In the genomic region with DNA sequence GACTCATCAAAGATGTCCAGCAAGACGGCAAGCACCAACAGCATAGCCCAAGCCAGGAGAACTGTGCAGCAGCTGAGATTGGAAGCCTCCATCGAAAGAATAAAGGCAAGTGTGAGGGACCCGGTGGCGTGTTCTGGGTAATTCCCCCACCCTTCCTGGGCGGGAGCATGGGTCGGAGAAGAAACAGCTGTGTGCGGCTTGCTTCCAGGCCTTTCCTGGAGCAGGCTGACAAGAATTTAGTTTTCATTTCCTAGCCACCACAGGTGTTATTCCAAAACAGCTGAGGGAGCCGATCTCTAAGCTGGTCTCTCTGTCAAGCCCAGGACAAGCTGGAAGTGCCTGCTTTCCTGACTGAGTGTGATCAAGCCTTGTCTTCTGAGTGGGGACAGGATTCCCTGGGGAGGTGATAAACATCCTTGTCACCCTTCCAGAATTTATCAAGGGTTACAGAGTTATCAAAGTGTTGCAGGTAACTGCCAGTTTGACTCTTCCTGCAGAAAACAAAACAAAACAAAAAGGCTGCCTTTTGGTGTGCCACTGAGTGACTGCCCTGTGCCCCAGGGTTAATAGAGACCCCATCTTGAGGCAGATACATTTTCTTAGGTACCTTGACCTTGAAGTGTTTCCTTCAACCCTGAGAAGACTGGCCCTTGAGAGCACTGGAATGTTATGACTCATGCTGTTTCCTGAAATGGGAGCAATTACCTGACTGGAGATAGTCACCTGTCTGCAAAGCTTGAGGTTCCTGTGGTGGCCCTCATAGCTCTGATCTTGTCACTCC, we compare ENCODE assay signal across 13 mouse cellular contexts. TPM values are rescaled to one million over a fixed set of nuclear protein-coding genes. Genes with fewer than 3 reads are reported as not detected.
A peak's percentile ranks its signal among the peaks of the same experiment; 100 is the strongest.
DNase-seq lines count a peak whose midpoint lies in the region; ATAC-seq and TF ChIP-seq lines count a peak whose summit lies in the region.
"Had no signal": no experiment of that assay in that cellular context is flagged by ENCODE, and none has a peak within 500 bp of the region (broad histone marks: within the 10 kb centered on the region; RNA-seq: fewer than 3 reads in every experiment).

No protein-coding gene starts in this region.

- TF ChIP-seq CTCF in intestine, postnatal 0 days (IDR thresholded peaks at IDR 0.05; ENCODE audit: low read depth): no peak
- no peak for TF ChIP-seq CTCF in hindbrain, postnatal 0 days (IDR thresholded peaks at IDR 0.05; ENCODE audit: low read depth)

- peaks cover 24% of the 10 kb centered on the region for H3K36me3 ChIP-seq in intestine, postnatal 0 days (ENCODE audit: control insufficient read depth, insufficient read depth)
- no peaks in the 10 kb centered on the region for H3K36me3 ChIP-seq in hindbrain, embryonic 13.5 days
- H3K36me3 ChIP-seq in hindbrain, postnatal 0 days (ENCODE audit: insufficient read depth, low read length): no peaks in the 10 kb centered on the region
- H3K36me3 ChIP-seq: forebrain, embryonic 15.5 days; midbrain, embryonic 12.5 days; neural tube, embryonic 12.5 days had no signal

- H3K9me3 ChIP-seq in intestine, postnatal 0 days (ENCODE audit: control insufficient read depth): no peaks in the 10 kb centered on the region
- no peaks in the 10 kb centered on the region for H3K9me3 ChIP-seq in hindbrain, embryonic 13.5 days
- no peaks in the 10 kb centered on the region for H3K9me3 ChIP-seq in hindbrain, postnatal 0 days (ENCODE audit: low read length)
- H3K9me3 ChIP-seq: forebrain, embryonic 15.5 days; midbrain, embryonic 12.5 days; neural tube, embryonic 12.5 days had no signal

- H3K4me2 ChIP-seq in intestine, postnatal 0 days (replicated peaks; ENCODE audit: low read depth): no peak overlapping the region
- no peak overlapping the region for H3K4me2 ChIP-seq in hindbrain, embryonic 13.5 days
- no peak overlapping the region for H3K4me2 ChIP-seq in hindbrain, postnatal 0 days (ENCODE audit: low read depth, low read length)
- H3K4me2 ChIP-seq: forebrain, embryonic 15.5 days; midbrain, embryonic 12.5 days; neural tube, embryonic 12.5 days had no signal

- DNase-seq in kidney, postnatal 25 days: peak; percentile 44 to 62
- no peak for DNase-seq in kidney, adult 8-10 months
- peak; percentile 48 for DNase-seq in gastrocnemius, postnatal 25 days
- peak; percentile 38 to 59 for DNase-seq in lung, postnatal 4 days
- no peak for DNase-seq in adrenal gland, postnatal 25 days
- no peak for DNase-seq in hindbrain, postnatal 0 days (ENCODE audit: low spot score)
- DNase-seq: cerebellum, adult 18-20 months; right cerebral cortex, adult 18-20 months had no signal

- no peak overlapping the region for H3K4me3 ChIP-seq in intestine, postnatal 0 days (ENCODE audit: low read depth, low read length)
- H3K4me3 ChIP-seq in hindbrain, embryonic 13.5 days: no peak overlapping the region
- H3K4me3 ChIP-seq in hindbrain, postnatal 0 days (ENCODE audit: low read length): no peak overlapping the region
- H3K4me3 ChIP-seq: forebrain, embryonic 15.5 days; midbrain, embryonic 12.5 days; neural tube, embryonic 12.5 days had no signal

- 51% methylated on average over 8 of the region's 8 CpGs for WGBS in intestine, postnatal 0 days
- 84% methylated on average over 8 of the region's 8 CpGs for WGBS in hindbrain, embryonic 13.5 days
- WGBS in hindbrain, postnatal 0 days: 75% methylated on average over 8 of the region's 8 CpGs

- peaks cover 20% of the 10 kb centered on the region for H3K4me1 ChIP-seq in intestine, postnatal 0 days (replicated peaks; ENCODE audit: control insufficient read depth, insufficient read depth, low read length)
- H3K4me1 ChIP-seq in hindbrain, embryonic 13.5 days (replicated peaks): no peaks in the 10 kb centered on the region
- no peaks in the 10 kb centered on the region for H3K4me1 ChIP-seq in hindbrain, postnatal 0 days (ENCODE audit: insufficient read depth, low read length)
- H3K4me1 ChIP-seq: forebrain, embryonic 15.5 days; midbrain, embryonic 12.5 days; neural tube, embryonic 12.5 days had no signal

- ATAC-seq in intestine, postnatal 0 days: no peak
- ATAC-seq in hindbrain, embryonic 13.5 days (ENCODE audit: low FRiP score): no peak
- no peak for ATAC-seq in hindbrain, postnatal 0 days
- ATAC-seq: forebrain, embryonic 15.5 days had no signal

- no peak overlapping the region for H3K9ac ChIP-seq in intestine, postnatal 0 days (ENCODE audit: low read depth, low read length)
- no peak overlapping the region for H3K9ac ChIP-seq in hindbrain, embryonic 13.5 days
- H3K9ac ChIP-seq in hindbrain, postnatal 0 days (replicated peaks; ENCODE audit: low read length): no peak overlapping the region
- H3K9ac ChIP-seq: forebrain, embryonic 15.5 days; midbrain, embryonic 12.5 days; neural tube, embryonic 12.5 days had no signal

- H3K27ac ChIP-seq in intestine, postnatal 0 days (ENCODE audit: low read depth, low read length): peak overlapping the region; percentile 86; the same call in 1 of the 2 replicates
- H3K27ac ChIP-seq in hindbrain, embryonic 13.5 days: no peak overlapping the region
- H3K27ac ChIP-seq in hindbrain, postnatal 0 days: no peak overlapping the region
- H3K27ac ChIP-seq: forebrain, embryonic 15.5 days; midbrain, embryonic 12.5 days; neural tube, embryonic 12.5 days had no signal

- no peaks in the 10 kb centered on the region for H3K27me3 ChIP-seq in intestine, postnatal 0 days (replicated peaks; ENCODE audit: control insufficient read depth, insufficient read depth, low read length)
- H3K27me3 ChIP-seq in hindbrain, embryonic 13.5 days: no peaks in the 10 kb centered on the region
- no peaks in the 10 kb centered on the region for H3K27me3 ChIP-seq in hindbrain, postnatal 0 days (ENCODE audit: insufficient read depth, low read length)
- H3K27me3 ChIP-seq: forebrain, embryonic 15.5 days; midbrain, embryonic 12.5 days; neural tube, embryonic 12.5 days had no signal

RNA-seq across cellular contexts. Expression of gene Gadd45a, which starts 21.3 kb away (rescaled TPM):
- 10 to 100 TPM; 32.5 to 36.8 TPM for total RNA-seq in gastrocnemius, postnatal 25 days (2021)
- polyA plus RNA-seq in intestine, postnatal 0 days (2015; fragmentation: Nextera tagmentation; extraction: Ambion mirVana): 68.1 and 74.0 TPM in 2 replicates
- 21.0 and 21.5 TPM in 2 replicates for polyA plus RNA-seq in hindbrain, embryonic 13.5 days (2015; fragmentation: Nextera tagmentation; extraction: Ambion mirVana)
- 42.2 and 61.9 TPM in 2 replicates for total RNA-seq in adrenal gland, postnatal 25 days (2021)
- total RNA-seq in hindbrain, postnatal 0 days (2014; rRNA removed): 7.9 and 14.9 TPM in 2 replicates
- 16.2 and 16.9 TPM in 2 replicates for polyA plus RNA-seq in hindbrain, postnatal 0 days (2015; fragmentation: Nextera tagmentation; extraction: Ambion mirVana)

Comparison
In these comparisons a context has a peak if more than half of its experiments do, and no peak if none do; other contexts are left out.
1. DNase-seq: peak in kidney, postnatal 25 days (2 of 2), gastrocnemius, postnatal 25 days (single experiment) and lung, postnatal 4 days (2 of 2); none in kidney, adult 8-10 months (0 of 2), adrenal gland, postnatal 25 days (single experiment) and hindbrain, postnatal 0 days (single experiment).